In the genomic region with DNA sequence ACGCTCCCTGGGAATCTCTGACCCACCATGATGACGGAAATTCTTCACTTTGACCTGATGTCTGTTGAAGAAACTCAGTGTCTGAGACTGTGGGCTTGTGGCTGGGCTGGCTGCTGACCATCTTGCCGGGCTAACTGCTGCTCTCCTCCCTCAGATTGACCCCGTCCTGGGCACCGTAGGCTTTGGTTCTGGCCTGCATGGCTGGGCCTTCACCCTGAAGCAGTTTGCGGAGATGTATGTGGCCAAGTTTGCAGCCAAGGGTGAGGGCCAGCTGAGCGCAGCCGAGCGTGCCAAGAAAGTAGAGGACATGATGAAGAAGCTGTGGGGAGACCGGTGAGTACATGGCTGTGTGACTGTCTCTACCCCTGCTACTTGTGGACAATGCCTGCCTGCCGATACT, we compare ENCODE assay signal across 11 mouse cellular contexts. TPM values are rescaled to one million over a fixed set of nuclear protein-coding genes. Genes with fewer than 3 reads are reported as not detected.
A peak's percentile ranks its signal among the peaks of the same experiment; 100 is the strongest.
DNase-seq lines count a peak whose midpoint lies in the region; ATAC-seq and TF ChIP-seq lines count a peak whose summit lies in the region.
"Had no signal": no experiment of that assay in that cellular context is flagged by ENCODE, and none has a peak within 500 bp of the region (broad histone marks: within the 10 kb centered on the region; RNA-seq: fewer than 3 reads in every experiment).

No protein-coding gene starts in this region.

- intact Hi-C loops in heart, adult 2 months (cut with DNase I), result loop anchor here (5.0 to 10.0 kb wide), 2 partner anchors 252 to 434 kb away; a partner anchor contains a TSS

- peaks cover 22% of the 10 kb centered on the region for H3K4me1 ChIP-seq in heart, postnatal 0 days (ENCODE audit: control insufficient read depth, insufficient read depth)
- H3K4me1 ChIP-seq in heart, adult 2 months (ENCODE audit: control insufficient read depth, insufficient read depth, low read length), result peaks cover 14% of the 10 kb centered on the region
- peaks cover 50% of the 10 kb centered on the region for H3K4me1 ChIP-seq in neural tube, embryonic 12.5 days
- H3K4me1 ChIP-seq in neural tube, embryonic 15.5 days, result peaks cover 62% of the 10 kb centered on the region
- peaks cover 4% of the 10 kb centered on the region for H3K4me1 ChIP-seq in embryonic facial prominence, embryonic 14.5 days (ENCODE audit: control insufficient read depth, insufficient read depth, low read length)
- peaks cover 18% of the 10 kb centered on the region for H3K4me1 ChIP-seq in neural tube, embryonic 14.5 days (ENCODE audit: control insufficient read depth, insufficient read depth, low read length)

- no peak for TF ChIP-seq POLR2A in heart, adult 2 months (IDR thresholded peaks at IDR 0.05; ENCODE audit: insufficient read depth, low read depth, low read length)

- DNase-seq in heart, postnatal 0 days (ENCODE audit: low spot score), result no peak
- DNase-seq in heart, adult 2 months, result no peak
- no peak for DNase-seq in embryonic facial prominence, embryonic 14.5 days (ENCODE audit: low spot score)
- DNase-seq: adrenal gland, postnatal 14 days; kidney, postnatal 10 days; thymus, postnatal 25 days had no signal

- no peak overlapping the region for H3K9ac ChIP-seq in heart, postnatal 0 days (replicated peaks; ENCODE audit: low read depth, low read length)
- no peak overlapping the region for H3K9ac ChIP-seq in heart, adult 2 months (ENCODE audit: low read depth, low read length)
- H3K9ac ChIP-seq in neural tube, embryonic 12.5 days, result no peak overlapping the region
- no peak overlapping the region for H3K9ac ChIP-seq in neural tube, embryonic 15.5 days (replicated peaks)
- H3K9ac ChIP-seq in embryonic facial prominence, embryonic 14.5 days (ENCODE audit: low read depth, low read length), result peak overlapping the region; percentile 98; the same call in 1 of the 2 replicates
- H3K9ac ChIP-seq in neural tube, embryonic 14.5 days (replicated peaks; ENCODE audit: low read depth, low read length), result peak overlapping the region; percentile 1; the same call in 1 of the 2 replicates

- TF ChIP-seq EP300 in heart, postnatal 0 days (IDR thresholded peaks at IDR 0.05; ENCODE audit: low read depth), result no peak
- no peak for TF ChIP-seq EP300 in heart, adult 2 months (IDR thresholded peaks at IDR 0.05; ENCODE audit: insufficient read depth, low read depth, low read length)

- peaks cover 4% of the 10 kb centered on the region; the same call in 1 of the 2 replicates for H3K79me2 ChIP-seq in heart, adult 2 months (replicated peaks; ENCODE audit: control insufficient read depth, insufficient read depth, low read length)

- no peaks in the 10 kb centered on the region for H3K27me3 ChIP-seq in heart, postnatal 0 days (ENCODE audit: control insufficient read depth, insufficient read depth, low read length)
- H3K27me3 ChIP-seq in heart, adult 2 months (ENCODE audit: control insufficient read depth, insufficient read depth, low read length), result no peaks in the 10 kb centered on the region
- no peaks in the 10 kb centered on the region for H3K27me3 ChIP-seq in neural tube, embryonic 12.5 days (replicated peaks)
- no peaks in the 10 kb centered on the region for H3K27me3 ChIP-seq in neural tube, embryonic 15.5 days (replicated peaks)
- no peaks in the 10 kb centered on the region for H3K27me3 ChIP-seq in embryonic facial prominence, embryonic 14.5 days (replicated peaks; ENCODE audit: control insufficient read depth, insufficient read depth, low read length)
- H3K27me3 ChIP-seq in neural tube, embryonic 14.5 days (ENCODE audit: control insufficient read depth, insufficient read depth, low read length), result no peaks in the 10 kb centered on the region

- no peak overlapping the region for H3K4me3 ChIP-seq in heart, postnatal 0 days (ENCODE audit: low read depth, low read length)
- no peak overlapping the region for H3K4me3 ChIP-seq in heart, adult 2 months
- H3K4me3 ChIP-seq in neural tube, embryonic 12.5 days, result no peak overlapping the region
- no peak overlapping the region for H3K4me3 ChIP-seq in neural tube, embryonic 15.5 days (replicated peaks)
- H3K4me3 ChIP-seq in embryonic facial prominence, embryonic 14.5 days (ENCODE audit: low read depth, low read length), result no peak overlapping the region; the same call in 1 of the 2 replicates
- H3K4me3 ChIP-seq in neural tube, embryonic 14.5 days (ENCODE audit: low read depth, low read length), result no peak overlapping the region

- no peak for ATAC-seq in heart, postnatal 0 days (ENCODE audit: insufficient read depth, low read depth)
- no peak for ATAC-seq in neural tube, embryonic 12.5 days (ENCODE audit: low FRiP score, low read depth)
- ATAC-seq in neural tube, embryonic 15.5 days (ENCODE audit: low FRiP score), result no peak
- no peak for ATAC-seq in embryonic facial prominence, embryonic 14.5 days (ENCODE audit: low read depth)
- no peak for ATAC-seq in neural tube, embryonic 14.5 days (ENCODE audit: low read depth)
- ATAC-seq in monocyte, adult 5-6 weeks (replicated peaks; ENCODE audit: insufficient number of reproducible peaks, low FRiP score, low TSS enrichment, poor library complexity, severe bottlenecking), result no peak

- H3K36me3 ChIP-seq in heart, postnatal 0 days (replicated peaks; ENCODE audit: control insufficient read depth, insufficient read depth, low read length), result peaks cover 52% of the 10 kb centered on the region
- H3K36me3 ChIP-seq in heart, adult 2 months (ENCODE audit: control insufficient read depth, insufficient read depth, low read length), result peaks cover 3% of the 10 kb centered on the region; the same call in 1 of the 2 replicates
- H3K36me3 ChIP-seq in neural tube, embryonic 12.5 days, result peaks cover 53% of the 10 kb centered on the region
- H3K36me3 ChIP-seq in neural tube, embryonic 15.5 days, result peaks cover 52% of the 10 kb centered on the region
- peaks cover 55% of the 10 kb centered on the region for H3K36me3 ChIP-seq in embryonic facial prominence, embryonic 14.5 days (ENCODE audit: control insufficient read depth, insufficient read depth, low read length)
- peaks cover 50% of the 10 kb centered on the region for H3K36me3 ChIP-seq in neural tube, embryonic 14.5 days (ENCODE audit: control insufficient read depth, insufficient read depth, low read length)

- H3K27ac ChIP-seq in heart, postnatal 0 days (ENCODE audit: low read depth), result 0 out of 2 replicates have a peak overlapping the region, but pooled peaks have one; percentile 19
- H3K27ac ChIP-seq in heart, adult 2 months, result no peak overlapping the region
- no peak overlapping the region for H3K27ac ChIP-seq in neural tube, embryonic 12.5 days
- H3K27ac ChIP-seq in neural tube, embryonic 15.5 days (replicated peaks), result no peak overlapping the region
- H3K27ac ChIP-seq in embryonic facial prominence, embryonic 14.5 days (replicated peaks; ENCODE audit: low read depth, low read length), result no peak overlapping the region; the same call in 1 of the 2 replicates
- H3K27ac ChIP-seq in neural tube, embryonic 14.5 days (ENCODE audit: low read depth, low read length), result no peak overlapping the region

- WGBS in heart, postnatal 0 days, result 86% methylated on average over 11 of the region's 11 CpGs
- 77% methylated on average over 11 of the region's 11 CpGs for WGBS in heart, adult 2 months
- WGBS in neural tube, embryonic 12.5 days, result 92% methylated on average over 11 of the region's 11 CpGs
- 93% methylated on average over 11 of the region's 11 CpGs for WGBS in neural tube, embryonic 15.5 days
- 95% methylated on average over 11 of the region's 11 CpGs for WGBS in embryonic facial prominence, embryonic 14.5 days
- WGBS in neural tube, embryonic 14.5 days, result 91% methylated on average over 11 of the region's 11 CpGs

- H3K9me3 ChIP-seq in heart, postnatal 0 days (replicated peaks; ENCODE audit: control insufficient read depth, low read length), result no peaks in the 10 kb centered on the region
- no peaks in the 10 kb centered on the region for H3K9me3 ChIP-seq in neural tube, embryonic 12.5 days
- no peaks in the 10 kb centered on the region for H3K9me3 ChIP-seq in neural tube, embryonic 15.5 days (replicated peaks)
- no peaks in the 10 kb centered on the region for H3K9me3 ChIP-seq in embryonic facial prominence, embryonic 14.5 days (ENCODE audit: control insufficient read depth, low read length)
- no peaks in the 10 kb centered on the region for H3K9me3 ChIP-seq in neural tube, embryonic 14.5 days (ENCODE audit: control insufficient read depth, low read length)

- no peak for TF ChIP-seq CTCF in heart, postnatal 0 days (IDR thresholded peaks at IDR 0.05; ENCODE audit: low read depth)
- no peak for TF ChIP-seq CTCF in heart, adult 2 months (IDR thresholded peaks at IDR 0.05)

- no peak overlapping the region for H3K4me2 ChIP-seq in heart, postnatal 0 days (ENCODE audit: low read depth, low read length)
- H3K4me2 ChIP-seq in neural tube, embryonic 12.5 days (replicated peaks), result peak overlapping the region; percentile 99; the same call in 1 of the 2 replicates
- no peak overlapping the region for H3K4me2 ChIP-seq in neural tube, embryonic 15.5 days
- no peak overlapping the region for H3K4me2 ChIP-seq in embryonic facial prominence, embryonic 14.5 days (ENCODE audit: low read depth, low read length)
- H3K4me2 ChIP-seq in neural tube, embryonic 14.5 days (ENCODE audit: low read depth, low read length), result no peak overlapping the region

RNA-seq across cellular contexts. Expression of a gene that starts 2.5 kb away (rescaled TPM):
- total RNA-seq in heart, postnatal 0 days (2014; rRNA removed; ENCODE audit: low replicate concordance), result 1,828 and 2,004 TPM in 2 replicates
- 353 and 370 TPM in 2 replicates for polyA plus RNA-seq in heart, postnatal 0 days (2015; fragmentation: Nextera tagmentation; extraction: Ambion mirVana)
- total RNA-seq in heart, adult 2 months (2021), result 1,000 to 10,000 TPM; 1,027 to 1,244 TPM
- polyA plus RNA-seq in heart, adult 2 months (2012; rRNA removed), result 887 and 1,187 TPM in 2 replicates
- 515 and 520 TPM in 2 replicates for polyA plus RNA-seq in neural tube, embryonic 12.5 days (2016; fragmentation: Nextera tagmentation; extraction: Ambion mirVana)
- 493 and 549 TPM in 2 replicates for polyA plus RNA-seq in neural tube, embryonic 15.5 days (2015; fragmentation: Nextera tagmentation; extraction: Ambion mirVana)
- polyA plus RNA-seq in embryonic facial prominence, embryonic 14.5 days (2014; fragmentation: Nextera tagmentation; extraction: Ambion mirVana), result 549 and 578 TPM in 2 replicates
- 373 and 452 TPM in 2 replicates for polyA plus RNA-seq in neural tube, embryonic 14.5 days (2014; fragmentation: Nextera tagmentation; extraction: Ambion mirVana)
- 1,029 to 1,258 TPM (median 1,077 TPM) in 3 replicates for total RNA-seq in monocyte, adult 5-6 weeks (2017)

RNA-seq across cellular contexts. Expression of a gene that starts 3.9 kb away (rescaled TPM):
- 56.5 and 72.7 TPM in 2 replicates for total RNA-seq in heart, postnatal 0 days (2014; rRNA removed; ENCODE audit: low replicate concordance)
- 29.0 and 31.7 TPM in 2 replicates for polyA plus RNA-seq in heart, postnatal 0 days (2015; fragmentation: Nextera tagmentation; extraction: Ambion mirVana)
- total RNA-seq in heart, adult 2 months (2021), result 10 to 100 TPM; 27.8 to 29.0 TPM
- polyA plus RNA-seq in heart, adult 2 months (2012; rRNA removed), result 30.6 and 35.5 TPM in 2 replicates
- 87.7 and 88.4 TPM in 2 replicates for polyA plus RNA-seq in neural tube, embryonic 12.5 days (2016; fragmentation: Nextera tagmentation; extraction: Ambion mirVana)
- polyA plus RNA-seq in neural tube, embryonic 15.5 days (2015; fragmentation: Nextera tagmentation; extraction: Ambion mirVana), result 65.7 and 70.4 TPM in 2 replicates
- polyA plus RNA-seq in embryonic facial prominence, embryonic 14.5 days (2014; fragmentation: Nextera tagmentation; extraction: Ambion mirVana), result 53.4 and 58.3 TPM in 2 replicates
- polyA plus RNA-seq in neural tube, embryonic 14.5 days (2014; fragmentation: Nextera tagmentation; extraction: Ambion mirVana), result 64.5 and 67.3 TPM in 2 replicates
- 30.4 to 45.3 TPM (median 37.3 TPM) in 3 replicates for total RNA-seq in monocyte, adult 5-6 weeks (2017)

RNA-seq across cellular contexts. Expression of a gene that starts 4.7 kb away (rescaled TPM):
- not detected in 2 replicates for total RNA-seq in heart, postnatal 0 days (2014; rRNA removed; ENCODE audit: low replicate concordance)
- 0.12 TPM in 1 of 2 replicates, not detected in the other for polyA plus RNA-seq in heart, postnatal 0 days (2015; fragmentation: Nextera tagmentation; extraction: Ambion mirVana)
- not detected for total RNA-seq in heart, adult 2 months (2021)
- not detected in 2 replicates for polyA plus RNA-seq in heart, adult 2 months (2012; rRNA removed)
- polyA plus RNA-seq in neural tube, embryonic 12.5 days (2016; fragmentation: Nextera tagmentation; extraction: Ambion mirVana), result not detected in 2 replicates
- polyA plus RNA-seq in neural tube, embryonic 15.5 days (2015; fragmentation: Nextera tagmentation; extraction: Ambion mirVana), result not detected in 2 replicates
- polyA plus RNA-seq in embryonic facial prominence, embryonic 14.5 days (2014; fragmentation: Nextera tagmentation; extraction: Ambion mirVana), result not detected in 2 replicates
- not detected in 2 replicates for polyA plus RNA-seq in neural tube, embryonic 14.5 days (2014; fragmentation: Nextera tagmentation; extraction: Ambion mirVana)
- 0.49 TPM in 1 of 3 replicates, not detected in the others for total RNA-seq in monocyte, adult 5-6 weeks (2017)
- total RNA-seq: adrenal gland, postnatal 14 days; left cerebral cortex, postnatal 10 days had no signal

RNA-seq across cellular contexts. Expression of a gene that starts 11.2 kb away (rescaled TPM):
- total RNA-seq in heart, postnatal 0 days (2014; rRNA removed; ENCODE audit: low replicate concordance), result 14.4 and 19.6 TPM in 2 replicates
- polyA plus RNA-seq in heart, postnatal 0 days (2015; fragmentation: Nextera tagmentation; extraction: Ambion mirVana), result 19.8 and 20.7 TPM in 2 replicates
- 10 to 100 TPM; 14.1 to 16.5 TPM for total RNA-seq in heart, adult 2 months (2021)
- 22.3 and 23.3 TPM in 2 replicates for polyA plus RNA-seq in heart, adult 2 months (2012; rRNA removed)
- polyA plus RNA-seq in neural tube, embryonic 12.5 days (2016; fragmentation: Nextera tagmentation; extraction: Ambion mirVana), result 67.6 and 70.6 TPM in 2 replicates
- polyA plus RNA-seq in neural tube, embryonic 15.5 days (2015; fragmentation: Nextera tagmentation; extraction: Ambion mirVana), result 52.8 and 57.3 TPM in 2 replicates
- 33.2 and 35.6 TPM in 2 replicates for polyA plus RNA-seq in embryonic facial prominence, embryonic 14.5 days (2014; fragmentation: Nextera tagmentation; extraction: Ambion mirVana)
- polyA plus RNA-seq in neural tube, embryonic 14.5 days (2014; fragmentation: Nextera tagmentation; extraction: Ambion mirVana), result 48.4 and 51.4 TPM in 2 replicates
- 13.0 to 24.9 TPM (median 21.2 TPM) in 3 replicates for total RNA-seq in monocyte, adult 5-6 weeks (2017)

RNA-seq across cellular contexts. Expression of a gene that starts 22.9 kb away (rescaled TPM):
- total RNA-seq in heart, postnatal 0 days (2014; rRNA removed; ENCODE audit: low replicate concordance), result 30.5 and 35.2 TPM in 2 replicates
- polyA plus RNA-seq in heart, postnatal 0 days (2015; fragmentation: Nextera tagmentation; extraction: Ambion mirVana), result 13.0 and 14.2 TPM in 2 replicates
- total RNA-seq in heart, adult 2 months (2021), result 1 to 10 TPM; 8.7 to 8.8 TPM
- 4.7 and 6.3 TPM in 2 replicates for polyA plus RNA-seq in heart, adult 2 months (2012; rRNA removed)
- 0.14 TPM in 1 of 2 replicates, not detected in the other for polyA plus RNA-seq in neural tube, embryonic 12.5 days (2016; fragmentation: Nextera tagmentation; extraction: Ambion mirVana)
- 0.17 and 0.26 TPM in 2 replicates for polyA plus RNA-seq in neural tube, embryonic 15.5 days (2015; fragmentation: Nextera tagmentation; extraction: Ambion mirVana)
- polyA plus RNA-seq in embryonic facial prominence, embryonic 14.5 days (2014; fragmentation: Nextera tagmentation; extraction: Ambion mirVana), result 1.2 and 1.7 TPM in 2 replicates
- not detected in 2 replicates for polyA plus RNA-seq in neural tube, embryonic 14.5 days (2014; fragmentation: Nextera tagmentation; extraction: Ambion mirVana)
- not detected in 3 replicates for total RNA-seq in monocyte, adult 5-6 weeks (2017)
- total RNA-seq: adrenal gland, postnatal 14 days; left cerebral cortex, postnatal 10 days had no signal

Comparison
In these comparisons a context has a peak if more than half of its experiments do, and no peak if none do; other contexts are left out.
1. H3K9ac ChIP-seq: peak in embryonic facial prominence, embryonic 14.5 days (single experiment) and neural tube, embryonic 14.5 days (single experiment); none in heart, postnatal 0 days (single experiment), heart, adult 2 months (single experiment), neural tube, embryonic 12.5 days (single experiment) and neural tube, embryonic 15.5 days (single experiment).